Mouse (Mus musculus) kidney, postnatal 0 days (tissue): Measurements from ENCODE around the gene Egfr. TPM values are rescaled to one million over a fixed set of nuclear protein-coding genes. Genes with fewer than 3 reads are reported as not detected.
A peak's percentile ranks its signal among the peaks of the same experiment; 100 is the strongest.

ENCODE experiments used
- ATAC-seq: fragments of 200-750 bp; cut with Nextera tagmentation; replicated peaks from 2 replicates; pipeline ENCODE4 v1.8.0; 2017; ENCODE audit warnings: low read depth, moderate number of reproducible peaks, moderate TSS enrichment, moderate library complexity; ENCODE audit not compliant: low FRiP score
- DNase-seq: peaks from one replicate; pipeline ENCODE4 v3.0.0-alpha.2; 2016; ENCODE audit warnings: low spot score
- H3K27ac ChIP-seq: fragments of 300-500 bp; sonication (generic); 2 replicates; pipeline ENCODE4 v1.5.1; 2014; ENCODE audit warnings: mild to moderate bottlenecking
- H3K27me3 ChIP-seq: fragments of 300-500 bp; sonication (generic); 2 replicates; pipeline ENCODE4 v1.6.1; 2014; ENCODE audit warnings: low read length, mixed read lengths; ENCODE audit not compliant: insufficient read depth
- H3K36me3 ChIP-seq: fragments of 300-500 bp; sonication (generic); 2 replicates; pipeline ENCODE4 v1.6.1; 2014; ENCODE audit warnings: low read length, mixed read lengths; ENCODE audit not compliant: insufficient read depth
- H3K4me1 ChIP-seq: fragments of 300-500 bp; sonication (generic); replicated peaks from 2 replicates; pipeline ENCODE4 v1.6.1; 2014; ENCODE audit warnings: antibody characterized with exemption, low read length, mixed read lengths; ENCODE audit not compliant: insufficient read depth
- H3K4me2 ChIP-seq: fragments of 300-500 bp; sonication (generic); 2 replicates; pipeline ENCODE4 v1.6.1; 2014; ENCODE audit warnings: mild to moderate bottlenecking, low read length, moderate library complexity, mixed read lengths
- H3K4me3 ChIP-seq: fragments of 300-500 bp; sonication (generic); replicated peaks from 2 replicates; pipeline ENCODE4 v1.5.1; 2014; ENCODE audit warnings: low read depth, low read length
- H3K9ac ChIP-seq: fragments of 300-500 bp; sonication (generic); 2 replicates; pipeline ENCODE4 v1.6.1; 2014; ENCODE audit warnings: low read depth, low read length
- H3K9me3 ChIP-seq: fragments of 300-500 bp; sonication (generic); replicated peaks from 2 replicates; pipeline ENCODE4 v1.6.1; 2016; ENCODE audit warnings: low read length, inconsistent platforms, mixed read lengths
- CTCF ChIP-seq: IDR thresholded peaks from 2 replicates; pipeline ENCODE4 v1.5.1; 2016; ENCODE audit warnings: antibody characterized with exemption, low read depth, mild to moderate bottlenecking, moderate library complexity
- WGBS: fragments of 180-500 bp; shearing (Covaris S2); extraction: QIAGEN DNeasy Blood & Tissue Kit; methylation state at CpG from one replicate; pipeline ENCODE4 v1.1.7; 2014; 5-methylcytosine and 5-hydroxymethylcytosine counted together
- polyA plus RNA-seq: library from polyadenylated mRNA; unstranded; fragments of >200 nt; fragmentation: Nextera tagmentation; extraction: Ambion mirVana; gene quantifications from 2 replicates; pipeline ENCODE4 v1.2.1, GENCODE M21; 2015

The Egfr gene
- polyA plus RNA-seq, 1 experiment from 2014 or later = 4.6 TPM

DNA sequence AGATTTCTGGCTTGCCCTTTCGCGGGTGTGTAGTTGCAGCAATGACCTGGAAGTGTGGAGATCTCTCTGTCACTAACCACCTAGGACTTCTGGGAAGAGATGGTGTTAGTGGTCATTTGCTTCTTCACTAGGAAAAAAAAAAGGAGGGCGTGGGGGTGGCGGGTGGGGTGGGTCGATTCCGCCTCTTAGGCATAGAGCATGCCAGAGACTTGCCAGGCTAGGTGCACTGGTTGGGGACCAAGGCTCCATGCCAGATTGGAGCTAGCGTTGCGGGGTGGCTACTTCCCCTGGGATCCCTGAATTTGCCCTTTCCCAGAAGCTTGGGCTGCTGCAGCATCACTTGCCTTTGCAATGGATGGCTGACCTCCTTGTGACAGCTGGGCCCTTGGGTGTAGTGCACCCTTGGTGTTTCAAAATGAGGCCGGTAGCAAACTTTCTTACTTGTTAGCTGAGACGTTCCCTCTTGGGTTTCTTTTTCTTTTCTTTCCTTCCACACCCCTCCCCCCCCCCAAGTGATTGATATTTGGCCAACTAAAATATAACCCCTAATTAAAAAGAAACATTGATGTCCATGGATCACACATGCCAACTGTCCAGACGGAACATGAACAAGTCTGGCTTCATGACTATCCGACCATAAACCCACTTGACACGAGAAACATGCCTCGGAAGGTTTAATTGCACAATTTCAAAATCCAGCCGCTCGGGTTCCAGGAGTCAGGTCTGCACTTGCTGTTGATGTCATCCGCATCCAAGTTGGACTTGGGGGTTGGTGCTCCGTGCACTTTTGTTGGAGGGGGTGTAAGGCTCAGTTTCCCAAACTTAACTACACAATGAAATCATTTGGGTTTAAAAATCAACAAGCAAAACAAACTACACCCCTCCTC is 1.4 kb downstream of the Egfr start:
- no peaks in the 10 kb centered on the region for H3K9me3 ChIP-seq
- 0 out of 2 replicates have a peak overlapping the region, but pooled peaks have one; percentile 59 for H3K9ac ChIP-seq
- 18% methylated on average over 18 of the region's 18 CpGs for WGBS
- no peaks in the 10 kb centered on the region; the same call in 1 of the 2 replicates for H3K4me1 ChIP-seq
- DNase-seq (peak; percentile 57), ATAC-seq (no peak)
- no peaks in the 10 kb centered on the region for H3K27me3 ChIP-seq
- H3K4me3 ChIP-seq = peak overlapping the region; percentile 70
- H3K27ac ChIP-seq = no peak overlapping the region
- H3K36me3 ChIP-seq = no peaks in the 10 kb centered on the region
- no peak for TF ChIP-seq CTCF
- peak overlapping the region; percentile 96 for H3K4me2 ChIP-seq

DNA sequence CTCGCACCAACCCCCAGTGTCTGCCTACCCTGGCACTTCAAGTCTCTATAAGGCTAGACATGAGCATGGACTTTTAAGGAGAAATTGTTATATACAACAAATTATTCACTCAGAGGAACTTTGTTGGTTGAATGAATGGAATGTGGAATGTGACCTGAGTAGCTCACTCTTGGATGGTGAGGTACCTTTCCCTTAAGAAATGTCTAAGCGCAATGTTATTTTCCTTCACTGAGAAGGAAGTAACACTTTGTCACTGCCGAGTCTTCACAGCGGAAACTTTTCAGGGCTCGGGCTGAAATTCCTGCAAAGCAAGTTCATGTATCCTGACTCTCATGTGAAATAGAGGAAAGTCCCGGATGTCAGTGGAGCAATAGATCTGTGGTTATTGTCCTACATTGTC is 7.9 kb downstream of the Egfr start:
- H3K36me3 ChIP-seq = no peaks in the 10 kb centered on the region
- no peak for ATAC-seq
- no peaks in the 10 kb centered on the region for H3K4me1 ChIP-seq
- H3K4me3 ChIP-seq = no peak overlapping the region
- no peaks in the 10 kb centered on the region for H3K27me3 ChIP-seq
- no peak for TF ChIP-seq CTCF
- no peak overlapping the region for H3K27ac ChIP-seq
- no peak overlapping the region for H3K4me2 ChIP-seq
- 65% methylated on average over 6 of the region's 6 CpGs for WGBS
- H3K9me3 ChIP-seq = no peaks in the 10 kb centered on the region
- DNase-seq = peak; percentile 29
- no peak overlapping the region for H3K9ac ChIP-seq

DNA sequence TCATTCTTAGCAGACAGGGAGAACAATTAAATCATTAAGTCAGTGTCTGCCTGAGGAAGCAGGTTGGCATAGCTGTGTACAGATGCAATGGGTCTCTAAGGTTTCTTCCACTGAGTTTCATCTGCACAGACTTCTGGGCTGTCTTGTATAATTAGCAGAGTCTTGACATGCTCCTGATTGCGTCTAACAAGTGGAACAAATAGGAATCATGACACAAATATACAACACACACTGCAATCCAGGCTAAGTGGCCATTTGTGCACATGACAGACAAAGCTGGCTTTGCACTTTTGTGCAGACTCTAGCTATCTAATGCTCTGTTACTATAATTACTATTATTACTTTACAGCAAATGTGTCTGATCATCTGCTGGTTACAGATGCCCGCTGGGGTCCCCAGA is 9.2 kb downstream of the Egfr start:
- Histone ChIP-seq H3K36me3 (no peaks in the 10 kb centered on the region), H3K9me3 (no peaks in the 10 kb centered on the region), H3K4me2 (no peak overlapping the region), H3K4me3 (no peak overlapping the region), H3K27ac (no peak overlapping the region), H3K9ac (no peak overlapping the region), H3K4me1 (no peaks in the 10 kb centered on the region), H3K27me3 (no peaks in the 10 kb centered on the region)
- WGBS = 74% methylated on average over 2 of the region's 2 CpGs
- DNase-seq = no peak
- no peak for TF ChIP-seq CTCF
- no peak for ATAC-seq

DNA sequence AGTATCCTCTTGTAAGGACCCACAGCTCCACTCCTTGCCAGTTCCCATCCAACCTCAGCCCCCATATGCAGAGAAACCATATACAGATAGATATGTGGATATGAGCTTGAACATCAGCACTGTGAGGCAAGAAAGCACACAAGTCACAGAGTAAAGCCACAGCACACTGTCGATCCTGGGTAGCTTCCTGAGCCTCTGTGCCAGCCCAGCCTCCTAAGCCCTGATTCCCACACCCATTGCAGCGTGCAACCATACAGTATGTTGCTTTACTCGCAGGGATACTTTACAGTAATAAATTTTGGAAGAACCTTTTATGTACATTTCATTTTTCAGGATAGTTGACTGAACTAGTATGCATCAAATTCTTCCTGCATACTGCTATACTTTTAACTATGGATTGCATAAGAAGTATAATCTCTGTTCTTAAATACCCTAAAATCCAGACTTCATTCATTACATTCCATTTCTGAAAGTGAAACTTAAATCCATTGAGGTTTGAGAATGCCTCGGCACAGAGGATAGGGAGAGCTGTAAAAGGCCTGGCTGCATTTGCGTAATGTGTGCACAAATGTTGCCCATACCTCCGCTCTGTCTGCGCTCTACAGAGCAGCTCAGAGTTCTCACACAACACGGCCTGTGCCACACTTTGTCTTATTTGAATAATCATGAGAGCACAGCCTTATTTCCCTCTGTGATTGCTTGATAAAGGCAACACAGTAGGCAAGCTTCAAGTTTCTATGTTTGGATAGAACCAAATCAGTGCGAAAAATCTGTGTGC is 14.2 kb downstream of the Egfr start:
- no peak for TF ChIP-seq CTCF
- Histone ChIP-seq H3K4me3 (no peak overlapping the region), H3K27ac (no peak overlapping the region), H3K9me3 (no peaks in the 10 kb centered on the region), H3K9ac (no peak overlapping the region), H3K4me2 (0 out of 2 replicates have a peak overlapping the region, but pooled peaks have one; percentile 13), H3K36me3 (no peaks in the 10 kb centered on the region), H3K4me1 (peaks cover 6% of the 10 kb centered on the region; the same call in 1 of the 2 replicates), H3K27me3 (no peaks in the 10 kb centered on the region)
- no peak for ATAC-seq
- WGBS = 66% methylated on average over 9 of the region's 9 CpGs
- no peak for DNase-seq

DNA sequence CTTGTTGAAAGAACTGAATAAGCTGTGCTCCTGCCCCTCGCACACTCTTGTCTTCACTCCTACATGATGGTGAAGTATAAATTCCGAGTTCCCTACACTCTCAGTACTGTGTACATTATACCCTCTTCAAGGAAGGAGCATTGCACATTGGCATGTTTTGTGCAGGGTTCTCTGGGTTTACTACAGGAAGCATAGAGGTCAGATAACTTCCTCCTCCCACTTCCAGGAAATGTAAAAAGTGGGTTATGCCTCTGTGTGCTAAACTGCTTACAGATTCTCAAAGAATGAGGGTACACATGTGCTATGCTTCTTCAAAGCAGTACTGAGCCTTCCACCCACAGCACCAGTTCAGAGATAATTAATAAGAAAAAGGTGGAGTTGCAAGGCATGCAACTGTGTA is 16.0 kb downstream of the Egfr start:
- 79% methylated on average over 2 of the region's 2 CpGs for WGBS
- H3K4me1 ChIP-seq = peaks cover 6% of the 10 kb centered on the region; the same call in 1 of the 2 replicates
- no peak for ATAC-seq
- no peaks in the 10 kb centered on the region for H3K9me3 ChIP-seq
- no peaks in the 10 kb centered on the region for H3K36me3 ChIP-seq
- no peak for TF ChIP-seq CTCF
- DNase-seq = no peak
- no peak overlapping the region for H3K4me2 ChIP-seq
- no peak overlapping the region for H3K9ac ChIP-seq
- H3K27ac ChIP-seq = no peak overlapping the region
- no peaks in the 10 kb centered on the region for H3K27me3 ChIP-seq
- no peak overlapping the region for H3K4me3 ChIP-seq

DNA sequence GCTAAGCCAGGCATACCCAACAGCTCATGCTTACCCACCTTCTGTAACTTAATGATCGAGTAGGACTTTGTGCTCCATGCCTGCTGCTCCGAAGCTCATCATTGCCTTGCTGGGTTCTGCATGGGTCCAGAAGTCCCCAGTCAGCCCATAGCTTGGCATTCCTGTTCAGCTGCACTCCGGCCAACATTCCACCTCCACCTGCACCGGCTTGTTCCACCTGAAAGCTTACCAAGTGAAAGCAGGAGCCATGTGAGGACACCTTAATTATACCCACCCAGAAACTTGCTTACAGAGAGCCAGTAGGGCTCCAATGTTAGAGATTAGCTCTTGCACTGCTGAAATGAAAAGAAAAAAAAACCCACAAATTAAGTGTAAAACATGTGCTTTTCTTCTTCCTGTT is 17.3 kb downstream of the Egfr start:
- DNase-seq = peak; percentile 28
- no peak for TF ChIP-seq CTCF
- ATAC-seq = peak; percentile 89

More for the DNA sequence above, 17.3 kb downstream of the Egfr start:
- Histone ChIP-seq H3K4me3 (no peak overlapping the region), H3K9ac (no peak overlapping the region), H3K4me2 (no peak overlapping the region), H3K27ac (peak overlapping the region; percentile 38), H3K9me3 (no peaks in the 10 kb centered on the region), H3K36me3 (no peaks in the 10 kb centered on the region), H3K27me3 (no peaks in the 10 kb centered on the region), H3K4me1 (peaks cover 6% of the 10 kb centered on the region; the same call in 1 of the 2 replicates)
- 75% methylated on average over 4 of the region's 4 CpGs for WGBS
